Mouse (Mus musculus) stomach, postnatal 0 days (tissue): ENCODE data around the gene Trim44. TPM values are rescaled to one million over a fixed set of nuclear protein-coding genes. Genes with fewer than 3 reads are reported as not detected.

ENCODE experiments used
- ATAC-seq: fragments of 200-750 bp; cut with Nextera tagmentation; 2 replicates; pipeline ENCODE4 v1.8.0; 2017; ENCODE audit not compliant: low FRiP score, low TSS enrichment
- DNase-seq: peaks from one replicate; pipeline ENCODE4 v3.0.0-alpha.2; 2016; ENCODE audit warnings: low spot score
- H3K27ac ChIP-seq: fragments of 300-500 bp; sonication (generic); replicated peaks from 2 replicates; pipeline ENCODE4 v1.5.1; 2014; ENCODE audit warnings: mild to moderate bottlenecking, control low read depth
- H3K27me3 ChIP-seq: fragments of 300-500 bp; sonication (generic); 2 replicates; pipeline ENCODE4 v1.6.1; 2014; ENCODE audit warnings: low read length; ENCODE audit not compliant: control insufficient read depth, insufficient read depth
- H3K36me3 ChIP-seq: fragments of 300-500 bp; sonication (generic); 2 replicates; pipeline ENCODE4 v1.6.1; 2014; ENCODE audit warnings: low read length, mixed read lengths; ENCODE audit not compliant: control insufficient read depth, insufficient read depth
- H3K4me1 ChIP-seq: fragments of 300-500 bp; sonication (generic); replicated peaks from 2 replicates; pipeline ENCODE4 v1.6.1; 2014; ENCODE audit warnings: antibody characterized with exemption; ENCODE audit not compliant: control insufficient read depth, insufficient read depth
- H3K4me2 ChIP-seq: fragments of 300-500 bp; sonication (generic); replicated peaks from 2 replicates; pipeline ENCODE4 v1.6.1; 2014; ENCODE audit warnings: low read depth, mild to moderate bottlenecking, control low read depth, moderate library complexity
- H3K4me3 ChIP-seq: fragments of 300-500 bp; sonication (generic); 2 replicates; pipeline ENCODE4 v1.5.1; 2014; ENCODE audit warnings: low read depth, low read length, control low read depth
- H3K9ac ChIP-seq: fragments of 300-500 bp; sonication (generic); 2 replicates; pipeline ENCODE4 v1.6.1; 2014; ENCODE audit warnings: mild to moderate bottlenecking, low read length, control low read depth, mixed read lengths
- H3K9me3 ChIP-seq: fragments of 300-500 bp; sonication (generic); 2 replicates; pipeline ENCODE4 v1.6.1; 2016; ENCODE audit warnings: low read length; ENCODE audit not compliant: control insufficient read depth
- CTCF ChIP-seq: IDR thresholded peaks from 2 replicates; pipeline ENCODE4 v1.5.1; 2016; ENCODE audit warnings: antibody characterized with exemption, low read depth, mild to moderate bottlenecking, moderate library complexity
- EP300 ChIP-seq: optimal IDR thresholded peaks from 2 replicates; pipeline ENCODE3; 2016; ENCODE audit warnings: antibody characterized with exemption
- WGBS: fragments of 180-500 bp; shearing (Covaris S2); extraction: QIAGEN DNeasy Blood & Tissue Kit; methylation state at CpG from one replicate; pipeline ENCODE4 v1.1.7; 2014; 5-methylcytosine and 5-hydroxymethylcytosine counted together
- polyA plus RNA-seq: library from polyadenylated mRNA; unstranded; fragments of >200 nt; fragmentation: Nextera tagmentation; extraction: Ambion mirVana; gene quantifications from 2 replicates; pipeline ENCODE4 v1.2.1, GENCODE M21; 2015

The Trim44 gene
- polyA plus RNA-seq, 1 experiment from 2014 or later, result 10.1 TPM

GRCm38 (mm10) chr2:102450248-102450760 is 42.7 kb upstream of the Trim44 start:
- 1% methylated on average over 43 of the region's 43 CpGs for WGBS
- H3K4me1 ChIP-seq, result peaks cover 3% of the 10 kb centered on the region; the same call in 1 of the 2 replicates
- no peaks in the 10 kb centered on the region for H3K27me3 ChIP-seq
- TF ChIP-seq CTCF (peak; percentile 40; the same call in 1 of the 2 replicates), EP300 (no peak)
- DNase-seq (peak; percentile 57), ATAC-seq (peak; percentile 23; the same call in 1 of the 2 replicates)
- no peak overlapping the region; the same call in 1 of the 2 replicates for H3K27ac ChIP-seq
- peak overlapping the region; percentile 65 for H3K4me3 ChIP-seq
- peak overlapping the region; percentile 73 for H3K9ac ChIP-seq
- H3K36me3 ChIP-seq, result no peaks in the 10 kb centered on the region
- peak overlapping the region; percentile 99 for H3K4me2 ChIP-seq
- no peaks in the 10 kb centered on the region for H3K9me3 ChIP-seq

- Histone ChIP-seq H3K9me3 (no peaks in the 10 kb centered on the region), H3K4me2 (peak overlapping the region; percentile 99), H3K36me3 (no peaks in the 10 kb centered on the region), H3K27ac (no peak overlapping the region), H3K9ac (peak overlapping the region; percentile 73), H3K27me3 (no peaks in the 10 kb centered on the region), H3K4me3 (peak overlapping the region; percentile 65), H3K4me1 (peaks cover 3% of the 10 kb centered on the region; the same call in 1 of the 2 replicates)
- TF ChIP-seq EP300 (no peak), CTCF (no peak)
- no peak for ATAC-seq
- WGBS, result 18% methylated on average over 17 of the region's 17 CpGs
- DNase-seq, result no peak
Observed at GRCm38 (mm10) chr2:102449630-102450247, 42.1 kb upstream of the Trim44 start.

- Histone ChIP-seq H3K4me1 (peaks cover 3% of the 10 kb centered on the region; the same call in 1 of the 2 replicates), H3K9me3 (no peaks in the 10 kb centered on the region), H3K27me3 (no peaks in the 10 kb centered on the region), H3K4me2 (no peak overlapping the region), H3K27ac (no peak overlapping the region), H3K36me3 (no peaks in the 10 kb centered on the region), H3K9ac (no peak overlapping the region), H3K4me3 (no peak overlapping the region)
- DNase-seq (no peak), ATAC-seq (no peak)
- no peak for TF ChIP-seq EP300
- TF ChIP-seq CTCF, result no peak
- WGBS, result 63% methylated on average over 1 of the region's 1 CpGs
Observed at GRCm38 (mm10) chr2:102449056-102449455, 41.4 kb upstream of the Trim44 start.

GRCm38 (mm10) chr2:102447831-102448230 is 40.2 kb upstream of the Trim44 start:
- Histone ChIP-seq H3K9ac (no peak overlapping the region), H3K27me3 (no peaks in the 10 kb centered on the region), H3K4me1 (peaks cover 3% of the 10 kb centered on the region; the same call in 1 of the 2 replicates), H3K9me3 (no peaks in the 10 kb centered on the region), H3K4me2 (no peak overlapping the region), H3K4me3 (no peak overlapping the region), H3K27ac (no peak overlapping the region), H3K36me3 (no peaks in the 10 kb centered on the region)
- DNase-seq (no peak), ATAC-seq (no peak)
- TF ChIP-seq CTCF (no peak), EP300 (no peak)
- WGBS, result 73% methylated on average over 7 of the region's 7 CpGs

GRCm38 (mm10) chr2:102446851-102447250 is 39.2 kb upstream of the Trim44 start:
- H3K36me3 ChIP-seq, result no peaks in the 10 kb centered on the region
- DNase-seq (no peak), ATAC-seq (no peak)
- no peak overlapping the region for H3K9ac ChIP-seq
- no peak overlapping the region for H3K4me2 ChIP-seq
- H3K27ac ChIP-seq, result no peak overlapping the region
- no peak for TF ChIP-seq EP300
- no peak for TF ChIP-seq CTCF
- no peak overlapping the region for H3K4me3 ChIP-seq
- WGBS, result 42% methylated on average over 4 of the region's 4 CpGs
- no peaks in the 10 kb centered on the region for H3K27me3 ChIP-seq
- H3K4me1 ChIP-seq, result peaks cover 3% of the 10 kb centered on the region; the same call in 1 of the 2 replicates
- H3K9me3 ChIP-seq, result no peaks in the 10 kb centered on the region

GRCm38 (mm10) chr2:102437357-102438030 is 29.9 kb upstream of the Trim44 start:
- Histone ChIP-seq H3K4me2 (no peak overlapping the region), H3K27ac (no peak overlapping the region), H3K27me3 (no peaks in the 10 kb centered on the region), H3K4me3 (no peak overlapping the region), H3K9ac (no peak overlapping the region), H3K4me1 (no peaks in the 10 kb centered on the region), H3K36me3 (no peaks in the 10 kb centered on the region), H3K9me3 (no peaks in the 10 kb centered on the region)
- TF ChIP-seq EP300 (no peak), CTCF (no peak)
- WGBS, result 65% methylated on average over 8 of the region's 8 CpGs
- DNase-seq (no peak), ATAC-seq (no peak)
